Mouse (Mus musculus) layer of hippocampus, adult 9-10 months (tissue): Measurements from ENCODE around the gene Heatr9.
"Not testable (repeated sequence)": the region's sequence is repeated elsewhere in the genome, so short reads cannot be mapped to it uniquely, and the experiment has no call there.

Source experiments
- DNase-seq: peaks from one replicate; pipeline ENCODE4 v3.0.0; 2022; ENCODE audit warnings: low spot score

Gene Heatr9

DNA sequence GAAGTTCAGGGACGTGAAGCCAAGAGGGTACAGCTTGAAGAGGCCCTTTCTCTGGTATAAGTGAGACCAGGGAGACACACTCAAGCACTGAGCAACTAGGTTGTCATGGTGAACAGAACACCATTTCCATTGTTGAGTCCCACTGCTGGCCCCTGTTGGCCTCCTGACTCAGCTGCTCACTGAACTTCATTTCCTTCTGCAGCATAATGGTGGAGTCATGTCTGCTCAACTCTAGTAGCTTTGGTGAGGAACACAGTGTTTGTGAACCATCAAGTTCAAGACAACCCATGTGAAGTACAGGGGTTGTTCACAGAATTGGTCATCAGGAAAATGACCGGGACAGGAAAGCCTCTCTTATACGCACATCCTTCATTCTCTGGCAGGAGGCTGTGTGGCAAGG, at the start of gene Heatr9:
Gene Heatr9 (minus strand): TSS at position 101 of the 400 bp plus-strand sequence.
- no peak for DNase-seq

DNA sequence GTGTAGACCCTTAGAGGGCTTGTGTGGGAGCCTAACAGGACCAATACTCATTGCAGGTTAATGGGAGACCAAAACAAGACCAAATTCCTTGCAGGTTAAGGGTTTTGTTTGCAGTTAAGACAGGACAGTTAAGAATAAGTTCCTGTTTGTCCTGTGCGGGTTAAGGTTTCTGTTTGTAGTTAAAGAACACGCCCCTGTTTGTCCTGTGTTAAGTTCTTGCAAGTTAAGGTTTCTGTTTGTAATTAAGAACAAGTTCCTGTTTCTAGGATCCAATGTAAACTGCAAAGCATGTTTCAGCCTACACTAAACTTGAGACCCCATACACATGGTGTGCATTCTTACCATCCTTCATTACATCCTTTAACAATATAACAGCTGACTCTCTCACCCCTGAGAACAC, 48.2 kb upstream of the Heatr9 start:
- DNase-seq: no peak

- DNase-seq: no peak
Observed at GRCm38 (mm10) chr11:83569249-83569648, 47.3 kb upstream of the Heatr9 start.

DNA sequence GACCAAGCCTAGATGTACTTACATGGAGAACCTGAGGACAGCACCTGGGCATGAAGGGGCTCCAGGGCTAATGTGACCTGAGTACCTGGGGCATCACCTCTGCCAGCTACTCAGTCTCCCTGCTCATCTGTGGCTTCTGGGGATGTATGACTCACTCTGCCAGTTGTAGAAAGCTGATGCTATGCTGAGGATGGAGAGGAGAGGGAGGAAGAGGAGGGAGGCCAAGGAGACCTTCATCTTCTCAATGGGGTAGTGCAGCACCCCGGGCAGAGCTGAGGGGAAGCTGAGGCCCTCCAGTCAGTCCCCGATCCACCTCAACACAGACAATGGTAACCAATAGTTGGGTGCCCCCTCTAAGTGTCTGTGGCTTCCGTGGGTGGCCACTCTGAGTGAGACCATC, 46.8 kb upstream of the Heatr9 start:
- no peak for DNase-seq

DNA sequence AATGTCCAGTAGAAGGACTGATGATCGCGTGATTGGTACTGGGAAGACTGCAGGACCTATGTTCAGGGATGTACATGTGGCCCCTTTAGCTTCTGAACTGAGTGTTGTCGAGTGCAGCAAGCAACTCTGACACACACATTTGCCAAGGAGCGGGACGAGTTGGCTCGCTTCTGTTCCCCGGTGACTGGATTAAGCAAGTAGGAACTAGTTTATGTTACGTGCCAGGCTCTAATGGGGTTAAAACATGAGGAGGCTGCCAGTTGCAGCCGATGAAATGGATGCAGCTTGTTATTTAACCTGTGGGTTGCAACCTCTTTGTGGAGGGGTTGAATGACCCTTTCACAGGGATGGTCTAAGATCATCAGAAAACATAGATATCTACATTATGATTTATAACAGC, 46.1 kb upstream of the Heatr9 start:
- no peak for DNase-seq

DNA sequence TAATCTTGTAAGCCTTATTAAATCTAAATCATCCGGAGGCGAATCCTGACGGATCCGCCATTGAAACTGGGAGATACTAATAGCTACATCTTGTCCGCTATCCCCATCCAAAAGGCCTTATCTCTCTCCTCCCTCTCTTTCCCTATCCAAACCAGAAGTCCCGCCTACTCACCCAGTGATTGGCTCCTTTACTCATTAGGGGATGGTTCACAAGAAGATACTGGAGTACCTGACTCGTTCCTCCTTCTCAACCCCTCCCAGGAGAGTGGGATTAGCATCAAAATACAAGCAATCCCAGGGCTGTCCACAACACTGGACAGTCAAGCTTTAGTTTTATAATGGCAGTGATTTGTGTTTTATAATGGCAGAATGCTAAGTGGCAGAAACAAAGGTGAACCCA, 45.3 kb upstream of the Heatr9 start:
- no peak for DNase-seq

DNA sequence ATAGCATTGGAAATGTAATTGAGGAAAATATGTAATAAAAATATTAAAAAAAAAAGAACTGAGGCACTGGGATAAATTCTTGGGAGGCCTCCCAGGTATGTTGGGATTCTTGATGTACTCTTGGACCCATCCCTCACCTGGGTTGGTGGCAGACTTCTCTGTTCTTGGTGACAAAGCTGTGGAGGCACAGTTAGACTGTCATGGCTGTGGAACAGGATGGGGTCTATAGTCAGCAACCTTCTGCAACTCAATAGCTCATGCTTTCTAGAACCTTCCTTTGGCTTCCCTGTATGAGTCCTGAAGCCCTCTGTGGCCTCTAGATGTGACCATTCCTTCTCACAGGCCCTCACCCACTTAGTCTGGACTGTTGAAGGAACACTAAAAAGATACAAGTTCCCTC, 44.6 kb upstream of the Heatr9 start:
- DNase-seq: no peak

DNA sequence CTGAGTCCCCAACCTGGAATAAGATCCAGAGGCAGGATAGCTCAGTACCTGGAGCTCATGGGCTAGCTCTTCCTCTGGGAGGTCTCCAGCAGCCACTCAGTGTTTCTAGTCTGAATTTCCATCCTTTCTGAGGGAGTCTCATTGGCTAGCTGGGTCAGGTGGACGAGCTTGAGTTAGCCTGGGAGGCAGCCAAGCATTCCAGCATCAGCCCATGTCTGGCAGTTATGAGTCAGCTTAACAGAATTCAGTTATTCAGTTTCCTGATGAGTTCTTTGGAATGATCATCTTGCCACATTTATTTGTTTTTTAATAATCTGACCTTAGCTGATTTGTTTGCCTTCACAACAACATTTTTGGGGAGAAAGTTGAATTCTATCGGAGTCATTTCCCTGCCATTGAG, 41.8 kb upstream of the Heatr9 start:
- DNase-seq: no peak

DNA sequence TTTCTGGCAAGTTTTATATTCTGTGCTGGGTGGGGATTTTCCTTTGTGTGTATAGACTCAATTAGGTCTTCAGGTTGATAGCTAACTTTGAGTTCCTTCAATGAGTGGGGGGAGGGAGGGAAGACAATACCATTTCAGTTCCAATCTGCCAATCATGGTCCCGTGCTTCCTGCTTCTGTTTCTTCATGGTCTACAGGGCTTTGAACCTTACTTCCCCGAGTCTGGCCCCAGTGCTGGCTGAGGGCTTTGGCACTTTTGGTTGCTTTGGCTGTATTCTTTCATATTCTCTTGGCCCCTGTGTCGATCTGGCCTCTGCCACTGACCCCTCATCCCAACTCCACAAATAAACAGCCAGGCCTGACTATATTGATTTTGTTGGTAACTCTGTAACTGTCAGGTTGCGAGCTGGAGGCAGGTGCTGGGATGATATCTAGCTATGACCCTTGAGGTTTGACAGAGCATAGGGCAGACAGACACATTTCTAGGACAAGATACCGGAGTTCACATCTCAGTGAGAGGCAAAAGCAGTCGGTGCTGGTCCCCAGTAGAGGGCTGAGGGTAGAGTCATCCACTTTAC, 40.4 kb upstream of the Heatr9 start:
- DNase-seq: no peak

DNA sequence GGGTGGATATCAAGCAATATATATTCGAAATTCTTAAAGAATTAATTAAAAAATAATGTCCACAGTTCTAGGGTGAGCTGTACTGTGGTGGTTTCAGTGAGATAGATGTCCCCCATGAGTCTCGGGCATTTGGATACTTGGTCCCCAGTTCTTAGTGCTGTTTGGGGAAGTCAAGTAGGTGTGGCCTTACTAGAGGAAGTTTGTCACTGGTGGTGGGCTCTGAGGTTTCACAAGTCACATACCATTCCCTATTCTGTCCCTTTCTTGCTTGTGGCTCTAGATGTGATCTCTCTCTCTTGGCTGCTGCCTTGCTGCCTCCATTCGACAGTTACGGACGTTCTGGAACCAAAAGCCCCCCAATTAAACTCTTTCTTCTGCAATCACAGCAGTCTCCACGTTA, 38.4 kb upstream of the Heatr9 start:
- DNase-seq: no peak

GRCm38 (mm10) chr11:83557074-83557473, 35.1 kb upstream of the Heatr9 start:
- no peak for DNase-seq

DNA sequence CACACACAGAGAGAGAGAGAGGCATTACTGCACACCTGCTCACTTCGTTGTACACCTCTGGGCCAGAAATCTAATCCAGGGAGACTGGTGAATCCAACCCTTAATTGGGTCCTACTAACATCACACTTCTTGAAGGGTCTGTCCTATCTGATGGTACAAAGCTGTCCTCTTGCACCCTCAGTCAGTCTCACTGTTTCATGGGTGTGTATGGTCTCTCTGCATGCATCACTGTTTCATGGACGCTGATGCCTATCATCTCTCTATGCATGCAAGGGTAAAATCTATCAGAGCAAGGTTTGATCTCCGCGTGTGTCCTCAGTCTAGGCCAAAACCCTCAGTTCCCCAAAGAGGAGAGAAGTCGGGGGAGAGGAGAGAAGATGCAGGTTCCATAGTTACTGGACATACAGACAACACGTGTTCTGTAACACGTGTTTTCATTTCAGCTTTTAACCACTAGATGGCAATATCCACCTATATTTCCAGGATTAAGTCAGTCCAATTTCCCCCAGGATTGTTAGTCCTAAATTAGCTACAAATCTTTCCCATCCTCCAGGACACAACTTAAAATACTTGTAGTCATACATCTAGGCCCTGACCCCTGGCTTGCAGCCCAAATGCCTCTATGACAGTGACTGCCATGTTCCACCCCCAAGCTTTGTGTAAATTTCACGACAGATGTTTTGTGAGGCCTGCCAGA, 34.3 kb upstream of the Heatr9 start:
- peak; percentile 82 for DNase-seq

GRCm38 (mm10) chr11:83551668-83552067, 29.7 kb upstream of the Heatr9 start:
- DNase-seq: no peak

GRCm38 (mm10) chr11:83551037-83551436, 29.1 kb upstream of the Heatr9 start:
- DNase-seq: not testable (repeated sequence)

- no peak for DNase-seq
Observed at GRCm38 (mm10) chr11:83550186-83550632, 28.2 kb upstream of the Heatr9 start.

- DNase-seq: no peak
Observed at GRCm38 (mm10) chr11:83544214-83544613, 22.2 kb upstream of the Heatr9 start.

- no peak for DNase-seq
Observed at GRCm38 (mm10) chr11:83541415-83541814, 19.4 kb upstream of the Heatr9 start.

GRCm38 (mm10) chr11:83540931-83541330, 19.0 kb upstream of the Heatr9 start:
- no peak for DNase-seq

DNA sequence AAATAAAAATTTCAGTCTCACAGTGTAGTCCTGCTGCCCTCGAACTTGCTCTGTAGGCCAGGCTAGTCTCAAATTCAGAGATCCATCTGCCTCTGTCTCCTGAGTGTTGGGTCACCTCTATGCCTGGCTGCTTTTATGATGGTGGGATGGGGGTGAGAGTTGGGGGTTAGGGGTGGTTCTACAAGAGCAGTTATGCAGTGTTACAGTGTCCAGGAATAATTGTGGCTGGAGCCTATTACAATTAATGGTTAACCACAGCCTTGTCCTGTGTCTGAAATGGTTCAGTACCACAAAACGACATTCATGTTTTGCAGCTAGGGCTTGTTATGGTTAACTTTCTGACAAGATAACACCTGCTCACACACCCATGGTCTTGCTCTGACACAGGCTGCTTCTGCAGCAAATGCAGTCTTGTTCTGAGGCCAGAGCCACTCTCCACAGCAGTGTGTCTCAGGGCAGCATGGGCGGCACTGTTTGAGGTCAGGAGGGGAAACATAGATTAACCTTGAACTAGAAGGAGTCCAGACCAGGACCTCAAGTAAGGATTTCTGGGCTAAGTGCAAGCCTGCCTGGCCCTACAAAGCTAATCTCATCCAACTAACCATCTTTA, 16.8 kb upstream of the Heatr9 start:
- DNase-seq: no peak

GRCm38 (mm10) chr11:83536831-83537230, 14.9 kb upstream of the Heatr9 start:
- DNase-seq: no peak

DNA sequence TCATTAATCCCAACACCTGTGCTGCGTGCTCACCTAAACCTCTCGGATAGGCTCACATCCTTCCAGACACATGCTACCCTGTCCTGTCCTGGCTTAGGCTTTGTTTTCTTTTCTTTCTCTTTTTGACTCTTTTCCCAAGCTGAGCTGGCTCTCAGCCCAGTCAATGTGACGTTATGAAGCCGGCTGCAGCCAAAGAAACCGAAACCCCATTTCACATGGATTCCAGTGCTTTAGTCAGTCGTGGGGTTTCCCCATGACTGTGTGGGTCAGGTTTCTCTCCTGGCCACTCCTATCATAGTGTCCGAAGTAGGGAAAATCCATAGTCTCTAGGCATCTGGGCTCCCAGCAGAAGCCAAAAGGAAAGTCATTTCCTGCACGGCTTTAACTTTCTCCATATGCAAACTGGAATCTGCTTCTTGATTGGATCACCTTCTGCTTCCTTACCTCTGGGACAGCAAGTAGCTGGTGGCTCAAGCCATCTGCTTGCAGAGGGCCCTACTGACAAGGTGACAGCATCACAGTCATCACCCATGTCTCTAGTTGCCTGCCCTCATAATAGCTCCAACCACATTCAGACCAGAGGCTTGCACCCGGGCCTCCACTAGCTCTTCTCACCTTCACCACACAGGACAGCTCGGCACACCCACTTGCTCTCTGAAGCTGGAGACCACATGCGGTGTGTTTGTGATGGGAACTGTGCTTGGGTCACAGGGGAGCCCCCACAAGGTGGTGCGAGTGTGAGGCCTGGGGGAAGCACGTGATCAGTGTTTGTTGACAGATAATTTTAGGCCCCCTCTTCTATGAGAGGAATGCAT, 12.8 kb upstream of the Heatr9 start:
- peak; percentile 45 for DNase-seq

- DNase-seq: no peak
Observed at GRCm38 (mm10) chr11:83534143-83534542, 12.2 kb upstream of the Heatr9 start.

GRCm38 (mm10) chr11:83533192-83533591, 11.2 kb upstream of the Heatr9 start:
- DNase-seq: no peak
